Mouse (Mus musculus) forebrain, embryonic 12.5 days (tissue): ENCODE measurements at regions not wholly inside any gene's neighbourhood (a gene's known extent, or its start where the extent isn't known, plus 50 kb on each side); places are given as distances from the start of the nearest gene placed in this dataset.

ENCODE experiments used
- ATAC-seq: fragments of 200-750 bp; cut with Nextera tagmentation; 2 replicates; pipeline ENCODE4 v1.8.0; 2017; ENCODE audit warnings: moderate TSS enrichment; ENCODE audit not compliant: low FRiP score
- H3K27ac ChIP-seq: fragments of 300-500 bp; sonication (generic); 2 replicates; pipeline ENCODE4 v1.5.1; 2016; ENCODE audit warnings: mild to moderate bottlenecking
- H3K27me3 ChIP-seq: fragments of 300-500 bp; sonication (generic); 2 replicates; pipeline ENCODE4 v1.6.1; 2016; ENCODE audit warnings: mild to moderate bottlenecking
- H3K36me3 ChIP-seq: fragments of 300-500 bp; sonication (generic); replicated peaks from 2 replicates; pipeline ENCODE4 v1.6.1; 2016; ENCODE audit warnings: mild to moderate bottlenecking
- H3K4me1 ChIP-seq: fragments of 300-500 bp; sonication (generic); 2 replicates; pipeline ENCODE4 v1.6.1; 2016
- H3K4me2 ChIP-seq: fragments of 300-500 bp; sonication (generic); 2 replicates; pipeline ENCODE4 v1.6.1; 2016; ENCODE audit warnings: mild to moderate bottlenecking, moderate library complexity
- H3K4me3 ChIP-seq: fragments of 300-500 bp; sonication (generic); replicated peaks from 2 replicates; pipeline ENCODE4 v1.5.1; 2016; ENCODE audit warnings: mild to moderate bottlenecking
- H3K9ac ChIP-seq: fragments of 300-500 bp; sonication (generic); 2 replicates; pipeline ENCODE4 v1.6.1; 2016; ENCODE audit warnings: mild to moderate bottlenecking
- H3K9me3 ChIP-seq: fragments of 300-500 bp; sonication (generic); 2 replicates; pipeline ENCODE4 v1.6.1; 2016
- WGBS: fragments of 180-500 bp; shearing (Covaris S2); methylation state at CpG from one replicate; pipeline ENCODE4 v1.1.7; 2016; 5-methylcytosine and 5-hydroxymethylcytosine counted together

GRCm38 (mm10) chr13:111194337-111194736 lies 60.5 kb upstream of the Actbl2 start:
- 44% methylated on average over 7 of the region's 7 CpGs for WGBS
- Histone ChIP-seq H3K27ac (no peak overlapping the region), H3K9ac (no peak overlapping the region), H3K9me3 (no peaks in the 10 kb centered on the region), H3K27me3 (no peaks in the 10 kb centered on the region), H3K4me3 (no peak overlapping the region), H3K4me2 (no peak overlapping the region), H3K36me3 (no peaks in the 10 kb centered on the region), H3K4me1 (no peaks in the 10 kb centered on the region)
- ATAC-seq, result peak; percentile 60; the same call in 1 of the 2 replicates

GRCm38 (mm10) chr13:111201532-111201931 lies 53.3 kb upstream of the Actbl2 start:
- Histone ChIP-seq H3K36me3 (no peaks in the 10 kb centered on the region), H3K4me3 (no peak overlapping the region), H3K27me3 (no peaks in the 10 kb centered on the region), H3K9me3 (no peaks in the 10 kb centered on the region), H3K4me1 (no peaks in the 10 kb centered on the region), H3K4me2 (no peak overlapping the region), H3K27ac (no peak overlapping the region), H3K9ac (no peak overlapping the region)
- ATAC-seq, result no peak
- WGBS, result 70% methylated on average over 3 of the region's 3 CpGs

- no peak for ATAC-seq
- no peak overlapping the region for H3K4me3 ChIP-seq
- H3K27me3 ChIP-seq, result no peaks in the 10 kb centered on the region
- WGBS, result 84% methylated on average over 11 of the region's 11 CpGs
- H3K4me1 ChIP-seq, result no peaks in the 10 kb centered on the region
- H3K36me3 ChIP-seq, result no peaks in the 10 kb centered on the region
- H3K9me3 ChIP-seq, result no peaks in the 10 kb centered on the region
- H3K4me2 ChIP-seq, result no peak overlapping the region
- no peak overlapping the region for H3K9ac ChIP-seq
- no peak overlapping the region for H3K27ac ChIP-seq
Observed at GRCm38 (mm10) chr13:111204580-111205285, 50.1 kb upstream of the Actbl2 start.
